Mouse (Mus musculus): Measurements from ENCODE around the gene Aldh3b1. TPM values are rescaled to one million over a fixed set of nuclear protein-coding genes. Genes with fewer than 3 reads are reported as not detected.
"Not testable (repeated sequence)": the region's sequence is repeated elsewhere in the genome, so short reads cannot be mapped to it uniquely, and the experiment has no call there.

Aldh3b1 gene
- total RNA-seq (2021) = 1 to 10 TPM; 1.8 TPM

GRCm38 (mm10) chr19:3929211-3929941 lies at the start of gene Aldh3b1:
TSS of gene Aldh3b1 (minus strand) at chr19:3929808.
- intact Hi-C loops (cut with DNase I) = no loop called here
- peak; percentile 83 for DNase-seq (ENCODE audit: low spot score)

- intact Hi-C loops (cut with DNase I) = no loop called here
- DNase-seq (ENCODE audit: low spot score) = no peak
These were observed 46.3 kb upstream of the Aldh3b1 start for GRCm38 (mm10) chr19:3975866-3976265.

- intact Hi-C loops (cut with DNase I); DNase-seq (ENCODE audit: low spot score): not testable (repeated sequence)
These were observed 45.0 kb upstream of the Aldh3b1 start for GRCm38 (mm10) chr19:3974608-3975007.

DNA sequence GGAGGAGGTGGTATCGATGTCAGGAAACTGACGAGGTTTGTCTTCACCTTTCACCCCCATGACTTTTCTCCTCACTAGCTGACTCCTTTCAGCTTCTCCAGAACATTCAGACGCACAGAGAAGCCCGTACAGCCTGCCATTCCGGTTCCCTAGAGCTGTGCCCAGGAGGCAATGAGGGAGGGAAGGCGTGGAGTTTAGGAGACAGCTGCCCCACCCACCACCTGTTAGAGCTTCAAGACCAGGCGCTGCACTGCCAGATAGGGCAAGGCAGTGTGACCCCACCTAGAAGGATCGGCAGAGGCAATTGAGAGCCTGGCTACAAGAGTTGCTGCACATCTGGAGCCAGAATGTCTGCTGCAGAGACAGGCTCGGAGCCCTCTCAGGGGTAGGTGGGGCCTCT lies 42.6 kb upstream of the Aldh3b1 start, which contains the start of gene Aldh3b2:
Gene Aldh3b2, plus strand, starts transcription at position 100 of the 400 bp plus-strand sequence.
- no peak for DNase-seq (ENCODE audit: low spot score)
- intact Hi-C loops (cut with DNase I) = no loop called here

DNA sequence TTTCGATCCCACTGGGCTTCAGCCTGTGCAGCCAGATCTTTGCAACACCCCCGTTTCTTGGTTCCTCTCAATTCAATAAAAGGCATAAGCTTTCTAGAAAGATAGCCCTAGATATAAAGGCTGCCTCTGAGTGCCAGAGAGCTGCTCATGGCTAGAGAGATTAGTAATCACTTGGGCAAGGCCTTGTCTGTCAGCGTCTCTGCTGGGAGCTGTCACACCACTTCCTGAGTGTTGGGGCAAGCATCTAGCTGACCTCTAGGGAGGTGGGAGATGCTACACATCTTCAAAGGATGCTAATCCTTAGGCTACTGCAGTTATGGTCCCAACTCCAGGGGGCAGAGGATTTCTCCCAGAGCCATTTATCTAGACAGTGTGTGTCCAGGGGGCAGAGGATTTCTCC lies 37.6 kb upstream of the Aldh3b1 start:
- intact Hi-C loops (cut with DNase I) = no loop called here
- DNase-seq (ENCODE audit: low spot score) = no peak

DNA sequence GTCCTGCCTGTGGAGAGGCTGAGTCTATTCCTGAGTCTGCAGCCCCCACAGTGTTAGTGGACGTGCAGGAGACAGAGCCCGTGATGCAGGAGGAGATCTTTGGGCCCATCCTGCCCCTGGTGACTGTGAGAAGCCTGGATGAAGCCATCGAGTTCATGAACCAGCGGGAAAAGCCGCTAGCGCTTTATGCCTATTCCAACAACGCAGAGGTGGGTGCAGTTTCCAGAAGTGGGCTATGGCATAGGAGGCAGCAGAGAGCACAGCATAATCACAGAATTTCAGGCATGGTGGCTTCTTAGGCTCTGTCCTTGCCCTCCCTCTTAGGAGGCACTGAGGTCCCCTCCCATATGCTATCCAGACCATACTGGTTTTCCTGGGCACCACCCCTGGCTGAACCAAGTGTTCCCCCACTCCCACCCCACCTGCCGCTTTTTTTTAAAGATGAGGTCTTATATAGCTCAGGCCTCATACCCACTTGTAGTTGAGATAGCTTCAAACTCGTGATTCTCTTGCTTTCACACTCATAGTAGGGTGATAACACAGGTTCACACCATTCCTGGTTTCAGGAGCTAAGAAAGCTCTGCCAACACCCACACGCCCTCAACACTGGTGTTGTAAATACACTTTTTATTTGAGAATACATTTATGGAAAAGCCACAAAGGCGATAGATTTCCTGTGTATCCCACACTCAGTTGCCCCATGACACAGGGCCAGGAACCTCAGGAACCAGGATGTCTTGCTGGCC lies 36.9 kb upstream of the Aldh3b1 start:
- intact Hi-C loops (cut with DNase I) = no loop called here
- DNase-seq (ENCODE audit: low spot score) = no peak

DNA sequence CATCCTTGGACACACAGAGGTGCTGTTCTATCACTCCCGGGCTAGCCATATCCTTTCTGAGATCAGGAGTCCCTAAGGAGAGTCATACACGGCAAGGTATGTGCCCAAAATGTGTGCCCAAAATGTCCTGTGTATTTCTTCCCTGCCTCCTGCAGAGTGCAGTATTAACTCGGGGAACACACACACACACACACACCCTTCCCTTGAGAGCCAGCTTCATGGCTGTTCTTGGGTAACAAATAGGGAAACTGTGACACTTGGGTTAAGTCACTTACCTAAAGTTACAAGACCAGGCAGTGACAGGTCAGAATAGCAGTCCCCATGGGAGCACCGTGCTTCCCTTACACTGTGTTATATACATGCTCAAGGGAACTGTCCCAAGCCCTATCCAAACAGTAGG lies 34.4 kb upstream of the Aldh3b1 start:
- no peak for DNase-seq (ENCODE audit: low spot score)
- intact Hi-C loops (cut with DNase I) = no loop called here

GRCm38 (mm10) chr19:3962469-3962868 lies 32.9 kb upstream of the Aldh3b1 start:
- intact Hi-C loops (cut with DNase I) = no loop called here

DNA sequence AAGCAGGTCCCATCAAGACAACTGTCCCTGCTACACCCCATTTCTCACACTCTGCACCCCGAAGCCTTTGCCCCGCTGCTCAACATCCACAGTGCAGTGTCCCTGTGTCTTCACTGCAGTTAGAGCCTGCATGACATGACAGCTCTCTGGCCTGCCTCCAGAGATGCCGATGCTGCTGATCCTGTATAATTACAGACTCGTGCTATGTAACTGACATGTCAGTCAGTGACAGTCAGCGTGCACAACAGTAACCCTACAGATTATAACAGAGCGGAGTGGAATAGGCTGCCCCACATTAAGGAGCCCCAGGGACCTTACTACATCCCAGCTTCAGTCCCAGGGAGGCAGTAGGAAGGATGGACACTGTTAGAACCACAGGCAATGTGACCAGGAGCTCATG lies 32.2 kb upstream of the Aldh3b1 start:
- DNase-seq (ENCODE audit: low spot score); intact Hi-C loops (cut with DNase I): not testable (repeated sequence)

More at GRCm38 (mm10) chr19:3962469-3962868, 32.9 kb upstream of the Aldh3b1 start:
- DNase-seq (ENCODE audit: low spot score) = no peak

GRCm38 (mm10) chr19:3960211-3960610 lies 30.6 kb upstream of the Aldh3b1 start:
- no peak for DNase-seq (ENCODE audit: low spot score)
- intact Hi-C loops (cut with DNase I) = no loop called here

DNA sequence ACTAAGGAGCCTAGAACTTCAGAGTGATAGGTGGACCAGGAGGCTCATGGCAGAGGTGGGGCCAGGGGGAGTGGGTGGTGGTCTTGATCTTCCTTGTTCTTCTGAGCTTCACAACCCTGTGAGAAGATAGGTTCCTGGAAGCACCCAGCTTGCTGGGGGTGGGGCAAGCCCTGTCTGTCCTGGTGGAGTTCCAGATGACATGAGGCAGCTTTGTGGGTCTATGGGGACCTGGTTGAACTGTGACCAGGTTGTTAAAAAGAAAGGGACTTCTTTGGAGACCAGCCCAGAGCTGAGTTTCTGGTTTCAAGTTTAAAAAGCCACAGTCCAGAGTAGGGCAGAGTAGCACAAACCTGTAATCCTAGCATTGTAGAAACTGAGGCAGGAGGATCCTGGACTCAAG lies 29.4 kb upstream of the Aldh3b1 start:
- no peak for DNase-seq (ENCODE audit: low spot score)
- intact Hi-C loops (cut with DNase I) = no loop called here

- intact Hi-C loops (cut with DNase I) = no loop called here
- no peak for DNase-seq (ENCODE audit: low spot score)
These were observed 28.9 kb upstream of the Aldh3b1 start, which contains the start of gene Aldh3b3 for GRCm38 (mm10) chr19:3958470-3958869. TSS of gene Aldh3b3 (plus strand) at chr19:3958645.

DNA sequence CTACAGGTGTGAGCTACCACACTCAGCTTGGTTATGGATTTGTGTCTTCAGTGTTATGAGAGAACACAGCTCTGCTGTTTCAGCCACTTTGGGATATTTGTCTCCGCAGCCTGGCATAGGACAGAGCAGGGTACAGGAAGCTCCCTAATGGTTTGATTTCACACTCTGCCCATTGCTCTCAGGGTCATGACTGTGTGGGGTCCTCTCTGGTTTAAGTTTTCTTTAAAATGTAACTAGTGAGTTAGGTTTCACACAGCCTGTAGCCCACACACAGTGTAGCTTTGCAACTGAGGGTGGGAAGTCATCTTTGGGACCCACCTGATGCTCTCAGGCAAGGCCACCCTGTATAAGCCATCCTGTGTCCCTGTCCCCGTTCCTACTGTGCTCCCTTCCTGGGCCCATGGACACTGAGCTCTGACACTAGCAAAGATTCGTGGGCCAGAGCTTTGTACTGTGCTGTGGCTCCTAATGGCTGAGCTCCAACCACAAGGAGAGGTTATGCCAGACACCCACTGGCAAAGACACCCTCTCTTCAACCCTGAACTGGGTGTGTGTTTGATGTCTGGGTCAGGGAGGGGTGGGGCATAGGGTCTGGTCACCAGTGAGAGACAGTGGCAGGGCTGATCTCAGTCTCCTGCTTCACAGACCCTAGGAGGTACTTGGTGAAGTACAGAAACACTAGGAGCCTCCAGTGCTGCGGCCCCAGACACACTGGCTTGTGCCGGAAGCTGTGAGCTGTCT lies 27.9 kb upstream of the Aldh3b1 start:
- intact Hi-C loops (cut with DNase I); DNase-seq (ENCODE audit: low spot score): not testable (repeated sequence)

DNA sequence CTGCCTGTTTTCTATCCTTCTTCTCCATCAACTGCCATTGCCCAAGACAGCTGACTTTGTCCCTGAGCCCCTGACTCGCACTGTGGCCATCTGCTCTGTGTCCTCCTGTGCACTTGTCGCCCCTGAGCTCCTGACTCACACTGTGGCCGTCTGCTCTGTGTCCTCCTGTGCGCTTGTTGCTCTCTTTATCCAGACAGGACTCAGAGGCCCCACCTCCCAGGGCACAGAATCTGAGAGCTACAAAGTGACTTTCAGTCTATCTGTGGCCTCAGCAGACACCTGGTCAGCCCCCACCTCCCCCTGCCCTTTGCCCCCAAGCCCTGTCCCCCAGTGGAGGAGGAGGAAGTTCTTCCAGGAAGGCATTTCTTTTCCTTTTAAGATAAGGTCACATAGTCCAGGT lies 26.2 kb upstream of the Aldh3b1 start:
- intact Hi-C loops (cut with DNase I) = no loop called here
- DNase-seq (ENCODE audit: low spot score) = no peak

DNA sequence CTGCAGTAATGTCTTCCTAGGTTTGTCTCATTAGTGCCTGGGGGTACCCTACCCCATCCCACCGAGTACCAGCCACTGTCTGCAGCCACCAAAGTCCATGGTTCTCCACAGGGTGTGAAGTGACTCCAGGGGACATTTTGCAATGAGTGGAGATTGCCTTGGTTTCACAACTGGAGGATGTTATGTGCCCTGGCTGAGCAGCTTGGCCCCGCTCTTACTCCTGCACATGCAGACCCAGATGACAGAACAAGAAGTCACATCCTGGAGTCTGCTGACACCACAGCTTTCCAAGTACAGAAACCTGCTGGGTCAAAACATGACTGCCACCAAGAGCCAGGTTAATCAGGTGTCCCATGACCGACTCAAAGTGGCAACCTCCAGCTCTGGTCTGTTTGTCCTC lies 25.4 kb upstream of the Aldh3b1 start:
- DNase-seq (ENCODE audit: low spot score) = no peak
- intact Hi-C loops (cut with DNase I) = no loop called here

DNA sequence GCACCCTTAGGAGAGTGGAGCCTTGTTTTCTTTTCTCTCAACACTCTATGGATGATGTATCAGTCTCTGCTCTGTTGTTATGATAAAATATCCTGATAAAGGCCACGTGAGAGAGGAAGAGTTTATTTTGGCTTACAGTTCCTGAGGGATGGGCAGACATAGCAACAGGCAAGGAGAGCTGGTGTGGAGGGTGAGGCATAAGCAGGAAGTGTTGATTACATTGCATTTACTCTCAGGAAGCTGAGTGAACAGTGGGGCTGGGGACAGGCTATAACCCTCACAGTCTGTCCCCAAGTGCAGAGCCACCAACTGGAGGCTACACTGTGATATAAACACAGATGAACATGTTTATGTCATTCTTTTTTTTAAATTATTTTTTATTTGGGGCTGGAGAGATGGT lies 22.5 kb upstream of the Aldh3b1 start:
- no peak for DNase-seq (ENCODE audit: low spot score)
- intact Hi-C loops (cut with DNase I) = no loop called here

DNA sequence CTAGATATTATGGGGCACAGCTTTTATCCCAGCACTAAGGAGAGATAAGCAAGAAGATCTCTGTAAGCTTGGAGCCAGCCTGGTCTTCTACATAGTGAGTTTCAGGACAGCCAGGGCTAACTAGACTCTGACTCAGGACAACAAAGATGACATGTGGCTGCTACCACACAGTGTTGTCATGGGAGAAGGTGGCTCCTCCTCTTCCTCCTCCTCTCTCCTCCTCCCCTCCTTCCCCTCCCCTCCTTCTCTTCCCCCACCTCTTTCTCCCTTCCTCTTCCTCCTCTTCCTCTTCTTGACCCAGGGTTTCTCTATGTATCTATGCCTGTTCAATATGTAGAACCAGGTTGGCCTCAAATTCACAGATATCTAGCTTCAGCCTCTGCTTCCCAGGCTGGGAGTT lies 21.9 kb upstream of the Aldh3b1 start:
- DNase-seq (ENCODE audit: low spot score) = no peak
- intact Hi-C loops (cut with DNase I) = no loop called here

- DNase-seq (ENCODE audit: low spot score) = no peak
- intact Hi-C loops (cut with DNase I) = no loop called here
These were observed 20.7 kb upstream of the Aldh3b1 start for GRCm38 (mm10) chr19:3950331-3950730.

DNA sequence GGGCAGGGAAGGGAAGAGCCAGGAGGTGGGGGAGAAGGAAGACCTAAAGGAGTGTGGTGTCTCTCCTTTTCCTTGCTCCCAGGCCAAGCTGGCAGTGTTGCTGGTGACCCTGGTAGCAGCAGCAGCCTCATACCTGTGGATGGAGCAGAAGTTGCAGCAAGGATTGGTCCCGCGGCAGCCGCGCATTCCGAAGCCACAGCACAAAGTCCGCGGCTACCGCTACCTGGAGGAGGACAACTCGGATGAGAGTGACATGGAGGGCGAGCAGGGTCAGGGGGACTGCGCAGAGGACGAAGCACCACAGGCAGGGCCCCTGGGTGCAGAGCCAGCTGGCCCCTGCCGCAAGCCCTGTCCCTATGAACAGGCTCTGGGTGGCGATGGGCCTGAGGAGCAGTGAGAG lies 18.9 kb upstream of the Aldh3b1 start:
- DNase-seq (ENCODE audit: low spot score) = no peak
- intact Hi-C loops (cut with DNase I) = no loop called here

DNA sequence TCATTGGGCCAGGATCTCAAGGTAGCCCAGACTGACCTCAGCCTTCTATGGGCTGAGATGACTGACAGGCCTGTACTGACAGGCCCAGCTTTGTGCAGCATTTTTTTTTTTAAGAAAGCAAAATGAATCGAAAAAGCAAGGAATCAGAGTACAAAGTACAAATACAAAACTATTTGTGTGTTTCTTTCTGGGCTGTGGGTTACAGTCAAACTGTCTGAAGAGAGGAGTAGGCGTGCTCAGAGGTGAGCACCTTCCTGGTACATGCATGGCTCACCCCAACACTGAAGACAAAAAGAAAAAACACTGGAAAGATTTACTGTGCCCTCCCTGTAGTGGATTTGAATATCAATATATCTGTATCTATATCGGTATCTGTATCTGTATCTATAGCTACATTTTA lies 18.2 kb upstream of the Aldh3b1 start:
- DNase-seq (ENCODE audit: low spot score) = no peak
- intact Hi-C loops (cut with DNase I) = loop anchor here (2.0 kb wide), 1 partner anchor 33 kb away; no protein-coding TSS in a partner anchor

Data from heart, postnatal 25 days (tissue).